Mouse (Mus musculus): Measurements from ENCODE around the gene Cenpo. TPM values are rescaled to one million over a fixed set of nuclear protein-coding genes. Genes with fewer than 3 reads are reported as not detected.

The Cenpo gene
- total RNA-seq, 2 experiments from 2014 or later, result 1.6 to 1.8 TPM

GRCm38 (mm10) chr12:4232777-4233176 is 1.3 kb downstream of the Cenpo start:
- DNase-seq, result no peak
- Histone ChIP-seq H3K27ac (no peak overlapping the region), H3K4me3 (peak overlapping the region; percentile 83; the same call in 1 of the 2 replicates)
- intact Hi-C loops (cut with DNase I), result loop anchor here (10.0 kb wide), 1 partner anchor 998 kb away; no protein-coding TSS in a partner anchor
- TF ChIP-seq CTCF (IDR thresholded peaks at IDR 0.05), result no peak

DNA sequence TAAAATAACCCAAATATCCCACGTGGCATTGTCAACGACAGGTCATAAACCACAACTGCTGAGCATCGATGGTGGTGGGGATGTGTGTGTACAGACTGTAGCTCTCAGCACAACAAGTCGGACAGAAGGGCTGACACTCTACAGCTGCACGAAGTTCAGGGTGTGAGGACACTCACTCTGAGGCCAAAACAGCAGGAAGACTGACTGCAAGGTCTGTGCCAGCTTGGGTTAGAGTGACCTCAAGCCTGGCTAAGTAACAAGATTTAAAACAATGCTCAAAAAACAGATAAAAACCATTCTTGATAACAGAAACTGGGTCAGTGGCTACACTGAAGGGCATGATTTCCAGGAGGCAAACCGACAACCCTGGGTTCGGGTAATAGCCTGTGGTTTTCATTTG is 3.9 kb downstream of the Cenpo start:
- no peak for TF ChIP-seq CTCF (IDR thresholded peaks at IDR 0.05)
- intact Hi-C loops (cut with DNase I), result loop anchor here (10.0 kb wide), 1 partner anchor 995 kb away; no protein-coding TSS in a partner anchor
- DNase-seq, result no peak
- Histone ChIP-seq H3K4me3 (no peak overlapping the region), H3K27ac (no peak overlapping the region)

- H3K4me3 ChIP-seq, result no peak overlapping the region
- TF ChIP-seq CTCF (IDR thresholded peaks at IDR 0.05), result no peak
- intact Hi-C loops (cut with DNase I), result no loop called here
- DNase-seq, result no peak
- H3K27ac ChIP-seq, result no peak overlapping the region
Observed at GRCm38 (mm10) chr12:4212908-4213307, 21.2 kb downstream of the Cenpo start.

- H3K27ac ChIP-seq, result no peak overlapping the region
- no peak overlapping the region for H3K4me3 ChIP-seq
- no peak for TF ChIP-seq CTCF (IDR thresholded peaks at IDR 0.05)
- peak; percentile 31 for DNase-seq
- intact Hi-C loops (cut with DNase I), result no loop called here
Observed at GRCm38 (mm10) chr12:4211174-4211573, 22.9 kb downstream of the Cenpo start.

- no peak for TF ChIP-seq CTCF (IDR thresholded peaks at IDR 0.05)
- intact Hi-C loops (cut with DNase I), result loop anchor here (5.0 kb wide), 2 partner anchors 102 to 282 kb away; no protein-coding TSS in a partner anchor
- no peak for DNase-seq
- H3K4me3 ChIP-seq, result no peak overlapping the region
- no peak overlapping the region for H3K27ac ChIP-seq
Observed at GRCm38 (mm10) chr12:4209196-4209595, 24.9 kb downstream of the Cenpo start.

DNA sequence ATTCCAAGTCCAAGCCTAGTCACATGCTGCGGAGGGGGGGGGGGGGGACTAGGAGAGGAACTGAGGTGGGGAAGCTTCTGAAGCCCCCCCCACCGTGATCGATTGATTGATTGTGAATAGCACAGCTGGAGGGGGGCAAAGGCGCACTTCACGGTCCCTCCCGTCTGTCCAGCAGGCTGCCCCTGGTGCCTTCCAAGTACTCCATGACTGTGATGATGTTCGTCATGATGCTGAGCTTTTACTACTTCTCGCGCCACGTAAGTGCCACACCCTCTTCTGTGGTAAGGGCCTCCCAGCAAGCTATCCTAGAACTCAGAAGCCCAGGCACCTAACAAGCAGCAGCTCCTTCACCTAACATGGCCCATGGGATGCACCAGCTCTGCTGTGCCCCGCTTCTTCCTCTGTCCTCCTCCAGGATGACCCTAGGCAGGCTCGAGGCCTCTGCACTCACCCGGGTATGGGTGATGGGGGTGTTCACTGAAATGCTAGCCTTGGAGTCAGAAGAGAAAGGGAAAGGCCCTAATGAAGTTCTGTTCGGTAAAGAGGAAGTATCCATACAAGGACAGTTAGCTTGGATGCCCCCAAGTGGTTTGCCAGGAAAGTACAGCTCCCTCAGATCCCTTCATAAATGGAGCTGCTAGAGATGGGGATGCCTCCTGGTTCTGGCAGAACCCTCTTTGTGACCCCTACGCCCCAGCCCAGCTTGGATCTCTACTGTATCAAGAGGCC is 25.5 kb downstream of the Cenpo start:
- Histone ChIP-seq H3K27ac (0 out of 2 replicates have a peak overlapping the region, but pooled peaks have one; percentile 8), H3K4me3 (peak overlapping the region; percentile 26; the same call in 1 of the 2 replicates)
- DNase-seq, result peak; percentile 57
- intact Hi-C loops (cut with DNase I), result loop anchor here (5.0 kb wide), 2 partner anchors 101 to 281 kb away; no protein-coding TSS in a partner anchor
- peak; percentile 72 for TF ChIP-seq CTCF (IDR thresholded peaks at IDR 0.05)

DNA sequence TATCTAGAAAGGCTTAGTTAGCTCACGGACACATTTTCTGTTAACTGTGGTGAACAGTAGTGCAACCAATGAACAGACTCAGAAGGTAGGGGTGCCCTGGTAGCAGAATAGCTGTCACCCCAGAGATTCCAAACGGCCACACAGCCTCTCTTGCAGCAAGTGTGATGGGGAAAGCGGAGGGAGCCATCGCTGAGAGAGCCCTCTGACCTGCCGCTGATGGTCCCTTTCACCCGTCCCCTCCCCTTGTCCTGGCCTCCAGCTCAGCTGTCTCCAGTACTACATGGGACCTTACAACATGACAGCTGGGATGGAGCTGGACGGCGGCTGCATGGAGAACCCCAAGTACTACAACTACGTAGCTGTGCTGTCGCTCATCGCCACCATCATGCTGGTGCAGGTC is 28.0 kb downstream of the Cenpo start:
- Histone ChIP-seq H3K4me3 (no peak overlapping the region), H3K27ac (no peak overlapping the region)
- no peak for TF ChIP-seq CTCF (IDR thresholded peaks at IDR 0.05)
- no peak for DNase-seq
- intact Hi-C loops (cut with DNase I), result loop anchor here (5.0 kb wide), 2 partner anchors 99 to 279 kb away; no protein-coding TSS in a partner anchor

GRCm38 (mm10) chr12:4202206-4202605 is 31.9 kb downstream of the Cenpo start:
- intact Hi-C loops (cut with DNase I), result no loop called here
- DNase-seq, result no peak
- TF ChIP-seq CTCF (IDR thresholded peaks at IDR 0.05), result no peak
- no peak overlapping the region for H3K4me3 ChIP-seq
- H3K27ac ChIP-seq, result no peak overlapping the region

DNA sequence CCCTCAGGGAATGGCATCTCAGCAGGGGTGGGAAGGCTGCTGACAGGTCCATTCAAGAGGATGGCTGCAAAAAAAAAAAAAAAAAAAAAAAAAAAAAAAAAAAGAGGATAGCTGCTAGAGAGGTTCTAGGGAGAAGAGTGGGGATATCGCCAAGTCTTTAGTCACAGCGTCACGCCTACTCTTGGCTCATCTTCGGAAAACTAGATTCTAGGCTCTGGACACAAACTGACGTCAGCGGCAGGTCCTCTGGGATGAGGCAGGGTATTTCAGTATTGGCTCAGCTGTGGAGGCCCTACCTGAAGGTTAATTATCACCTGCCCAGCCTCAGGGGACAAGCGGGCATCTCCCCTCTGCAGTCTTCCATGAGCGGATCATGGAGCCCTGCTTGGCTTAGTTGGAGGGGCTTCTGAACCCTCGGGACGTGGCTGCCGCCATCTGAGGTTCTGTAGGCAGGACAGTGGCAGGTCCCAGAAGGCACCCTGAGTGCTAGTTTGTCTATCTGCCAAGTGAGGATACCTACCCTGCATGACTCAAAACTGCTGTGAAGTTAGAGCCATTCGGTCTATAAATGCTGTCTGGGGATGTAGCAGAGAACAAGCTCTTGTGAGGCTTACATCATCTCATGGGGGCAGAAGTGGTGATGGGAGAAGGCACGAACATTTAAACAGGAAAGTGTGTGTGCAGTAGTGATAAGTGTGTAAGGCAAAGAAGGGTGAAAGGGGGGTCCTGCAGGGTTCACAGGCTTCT is 32.5 kb downstream of the Cenpo start:
- H3K27ac ChIP-seq, result no peak overlapping the region
- no peak for TF ChIP-seq CTCF (IDR thresholded peaks at IDR 0.05)
- peak; percentile 81 for DNase-seq
- H3K4me3 ChIP-seq, result no peak overlapping the region
- intact Hi-C loops (cut with DNase I), result no loop called here

DNA sequence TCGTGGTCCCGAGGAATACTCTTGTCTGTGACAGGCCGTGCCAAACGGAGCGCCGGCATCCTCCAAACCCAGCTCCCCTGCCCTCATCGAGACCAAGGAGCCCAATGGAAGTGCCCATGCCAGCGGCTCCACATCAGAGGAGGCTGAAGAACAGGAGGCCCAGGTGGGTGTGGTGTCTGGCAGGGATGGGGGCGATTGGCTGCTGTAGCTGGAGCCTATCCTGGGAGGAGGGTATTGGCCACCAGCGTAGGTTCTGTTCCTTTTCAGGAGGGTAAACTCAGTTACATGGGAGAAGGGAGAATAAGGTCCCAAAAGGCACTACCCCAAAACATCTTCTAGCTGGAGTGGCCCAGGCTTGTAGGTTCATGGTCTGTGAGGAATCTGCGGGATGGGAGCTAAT is 34.8 kb downstream of the Cenpo start:
- no peak for TF ChIP-seq CTCF (IDR thresholded peaks at IDR 0.05)
- intact Hi-C loops (cut with DNase I), result no loop called here
- DNase-seq, result no peak

GRCm38 (mm10) chr12:4198702-4199101 is 35.4 kb downstream of the Cenpo start:
- intact Hi-C loops (cut with DNase I), result no loop called here
- Histone ChIP-seq H3K4me3 (no peak overlapping the region), H3K27ac (no peak overlapping the region)
- no peak for TF ChIP-seq CTCF (IDR thresholded peaks at IDR 0.05)
- DNase-seq, result no peak

More for the DNA sequence above, 34.8 kb downstream of the Cenpo start:
- Histone ChIP-seq H3K4me3 (no peak overlapping the region), H3K27ac (no peak overlapping the region)

- Histone ChIP-seq H3K27ac (no peak overlapping the region), H3K4me3 (no peak overlapping the region)
- TF ChIP-seq CTCF (IDR thresholded peaks at IDR 0.05), result no peak
- DNase-seq, result no peak
- intact Hi-C loops (cut with DNase I), result no loop called here
Observed at GRCm38 (mm10) chr12:4194643-4195042, 39.5 kb downstream of the Cenpo start.
